Mouse (Mus musculus) embryonic fibroblast, embryonic 13.5 days (primary cell): ENCODE data around the gene Castor1. TPM values are rescaled to one million over a fixed set of nuclear protein-coding genes. Genes with fewer than 3 reads are reported as not detected.

ENCODE experiments used
- H3K27ac ChIP-seq: 2 replicates; pipeline ENCODE4 v1.5.1; 2012; ENCODE audit warnings: low read length, control low read depth, inconsistent platforms; ENCODE audit not compliant: insufficient read depth
- H3K4me1 ChIP-seq: 2 replicates; pipeline ENCODE4 v1.6.1; 2011; ENCODE audit warnings: low read length; ENCODE audit not compliant: control insufficient read depth, insufficient read depth
- H3K4me3 ChIP-seq: 2 replicates; pipeline ENCODE4 v1.5.1; 2011; ENCODE audit warnings: mild to moderate bottlenecking, control low read depth, low read length; ENCODE audit not compliant: insufficient read depth
- CTCF ChIP-seq: IDR thresholded peaks from 2 replicates; pipeline ENCODE4 v1.5.1; 2011; ENCODE audit warnings: mild to moderate bottlenecking, control low read depth, low read length, moderate library complexity, borderline replicate concordance; ENCODE audit not compliant: insufficient read depth
- POLR2A ChIP-seq: IDR thresholded peaks from 2 replicates; pipeline ENCODE4 v1.6.1; 2011; ENCODE audit warnings: low read depth, mild to moderate bottlenecking, control low read depth, low read length, moderate library complexity
- polyA plus RNA-seq: library from polyadenylated mRNA; stranded (reverse); fragments of >200 nt; gene quantifications from 2 replicates; pipeline ENCODE4 v1.2.4, GENCODE M21; 2011; ENCODE audit warnings: low read depth; ENCODE audit not compliant: missing spikeins, insufficient read length

Gene Castor1
- polyA plus RNA-seq, 1 experiment = 13.9 TPM

- Histone ChIP-seq H3K4me1 (peaks cover 4% of the 10 kb centered on the region; the same call in 1 of the 2 replicates), H3K4me3 (no peak overlapping the region), H3K27ac (no peak overlapping the region)
- TF ChIP-seq POLR2A = no peak
Observed at GRCm38 (mm10) chr11:4205097-4205655, 12.8 kb upstream of the Castor1 start.

GRCm38 (mm10) chr11:4205951-4206350 is 12.1 kb upstream of the Castor1 start:
- Histone ChIP-seq H3K4me1 (peaks cover 4% of the 10 kb centered on the region; the same call in 1 of the 2 replicates), H3K4me3 (no peak overlapping the region), H3K27ac (peak overlapping the region; percentile 13)
- TF ChIP-seq POLR2A = no peak
- TF ChIP-seq CTCF = no peak

DNA sequence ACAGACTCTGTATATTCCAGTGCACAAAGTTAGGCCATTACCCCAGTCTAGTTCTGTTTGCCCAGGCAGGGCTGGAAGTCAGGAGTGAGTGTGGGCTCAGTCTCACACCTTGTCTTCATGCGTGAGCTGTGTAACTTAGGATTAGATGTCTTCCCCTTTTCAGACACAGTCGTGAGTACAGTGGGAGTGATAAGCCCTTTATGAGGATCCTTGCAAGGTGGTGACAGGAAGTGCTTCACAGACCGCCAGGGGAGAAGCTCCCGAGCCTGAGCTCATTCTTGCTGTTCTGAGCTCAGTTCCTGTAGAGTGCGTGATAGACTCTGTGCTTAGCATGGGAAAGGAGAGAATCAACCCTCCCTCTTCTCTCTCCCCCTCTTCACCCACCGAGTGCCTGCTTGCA is 11.5 kb upstream of the Castor1 start:
- H3K4me3 ChIP-seq = no peak overlapping the region
- no peak for TF ChIP-seq POLR2A
- no peak for TF ChIP-seq CTCF
- H3K4me1 ChIP-seq = peaks cover 4% of the 10 kb centered on the region; the same call in 1 of the 2 replicates
- no peak overlapping the region for H3K27ac ChIP-seq

GRCm38 (mm10) chr11:4207655-4208054 is 10.4 kb upstream of the Castor1 start:
- Histone ChIP-seq H3K4me1 (peaks cover 4% of the 10 kb centered on the region; the same call in 1 of the 2 replicates), H3K4me3 (no peak overlapping the region), H3K27ac (no peak overlapping the region)
- TF ChIP-seq CTCF = no peak
- no peak for TF ChIP-seq POLR2A

DNA sequence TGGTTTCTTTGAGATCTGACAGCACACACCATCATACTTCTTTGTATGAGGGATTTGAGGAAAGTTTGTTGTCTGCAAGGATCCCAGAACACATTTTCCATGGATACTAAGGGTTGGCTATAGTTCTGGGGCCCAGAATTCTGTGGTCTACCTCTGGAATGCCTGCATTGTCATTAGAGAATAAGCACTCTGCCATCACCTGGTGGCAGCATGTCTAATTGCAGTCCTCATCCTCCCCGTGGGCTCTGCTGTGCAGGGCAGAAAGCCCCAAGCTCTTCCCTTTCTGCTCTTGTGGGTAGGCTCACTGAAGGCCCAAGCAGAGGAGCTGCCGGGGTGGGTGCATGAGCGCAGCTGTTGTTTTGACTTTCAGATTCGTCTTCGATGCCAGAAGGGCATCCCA is 8.5 kb upstream of the Castor1 start:
- Histone ChIP-seq H3K4me3 (no peak overlapping the region), H3K27ac (no peak overlapping the region), H3K4me1 (peaks cover 4% of the 10 kb centered on the region; the same call in 1 of the 2 replicates)
- no peak for TF ChIP-seq POLR2A
- no peak for TF ChIP-seq CTCF

- TF ChIP-seq POLR2A (no peak), CTCF (no peak)
- H3K4me1 ChIP-seq = peaks cover 4% of the 10 kb centered on the region; the same call in 1 of the 2 replicates
Observed at GRCm38 (mm10) chr11:4210786-4211185, 7.2 kb upstream of the Castor1 start.

GRCm38 (mm10) chr11:4213107-4213506 is 4.9 kb upstream of the Castor1 start:
- Histone ChIP-seq H3K27ac (no peak overlapping the region), H3K4me1 (no peaks in the 10 kb centered on the region)
- TF ChIP-seq POLR2A (no peak), CTCF (no peak)

More at GRCm38 (mm10) chr11:4210786-4211185, 7.2 kb upstream of the Castor1 start:
- Histone ChIP-seq H3K27ac (no peak overlapping the region), H3K4me3 (no peak overlapping the region)

GRCm38 (mm10) chr11:4214572-4214971 is 3.5 kb upstream of the Castor1 start:
- Histone ChIP-seq H3K4me1 (no peaks in the 10 kb centered on the region), H3K27ac (no peak overlapping the region), H3K4me3 (no peak overlapping the region)
- TF ChIP-seq POLR2A = no peak

More at GRCm38 (mm10) chr11:4213107-4213506, 4.9 kb upstream of the Castor1 start:
- no peak overlapping the region for H3K4me3 ChIP-seq

- Histone ChIP-seq H3K4me3 (no peak overlapping the region), H3K4me1 (no peaks in the 10 kb centered on the region), H3K27ac (no peak overlapping the region)
- TF ChIP-seq CTCF (no peak), POLR2A (no peak)
Observed at GRCm38 (mm10) chr11:4215061-4215460, 3.0 kb upstream of the Castor1 start.

DNA sequence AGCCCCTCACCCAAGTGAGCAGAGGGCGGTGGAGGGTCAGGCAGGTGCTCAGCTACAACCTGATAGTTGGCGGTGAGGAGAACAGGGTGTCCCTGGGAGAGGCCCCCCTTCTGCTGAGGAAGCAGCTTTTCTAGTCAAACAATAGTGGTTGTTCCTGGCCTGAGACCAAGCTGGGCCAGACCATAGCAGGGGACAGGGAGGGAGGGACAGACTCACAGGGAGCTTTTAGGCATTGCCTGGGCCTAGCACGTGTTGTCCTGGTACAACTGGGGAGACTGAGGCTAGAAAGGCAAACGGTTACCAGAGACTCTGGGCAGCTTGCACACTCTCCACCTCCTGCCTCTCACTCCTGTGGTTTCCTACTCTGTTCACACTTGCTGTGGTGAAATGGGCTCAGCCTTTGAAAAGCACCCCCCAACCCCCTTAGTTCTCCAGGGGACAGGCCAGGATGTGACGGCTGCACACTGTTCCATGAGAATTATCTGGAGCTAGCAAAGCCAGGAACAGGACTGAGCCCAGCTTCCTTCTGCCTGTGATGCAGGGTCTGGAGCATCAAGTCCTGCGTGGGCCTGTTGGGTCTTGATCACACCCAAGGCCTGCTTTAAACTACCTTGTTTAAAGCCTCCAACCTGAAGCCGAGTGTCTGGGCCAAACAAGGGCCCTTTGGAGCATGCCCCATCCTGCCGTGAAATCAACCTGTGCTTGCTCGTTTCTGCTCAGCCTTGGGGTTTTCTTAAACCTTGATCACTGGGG is 1.6 kb upstream of the Castor1 start:
- no peak for TF ChIP-seq POLR2A
- Histone ChIP-seq H3K27ac (no peak overlapping the region), H3K4me3 (no peak overlapping the region), H3K4me1 (no peaks in the 10 kb centered on the region)

DNA sequence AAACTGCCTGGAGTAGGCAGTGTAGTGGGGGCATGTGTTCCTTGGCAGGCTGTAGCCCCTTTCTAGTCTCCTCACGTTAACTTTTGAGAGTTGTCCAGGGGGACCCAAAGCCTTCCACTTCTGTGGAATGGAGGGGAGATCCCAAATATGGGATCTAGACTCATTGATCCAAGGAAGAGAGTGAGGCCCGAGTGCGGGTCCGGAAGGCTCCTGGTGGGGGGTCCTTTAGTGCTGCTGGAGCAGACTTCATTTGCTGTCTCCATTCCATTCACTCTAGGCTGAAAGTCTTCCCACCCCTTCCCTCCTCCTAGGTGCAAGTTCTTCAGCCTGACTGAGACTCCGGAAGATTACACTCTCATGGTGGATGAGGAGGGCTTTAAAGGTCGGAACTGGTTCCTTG is 612 bp downstream of the Castor1 start:
- Histone ChIP-seq H3K4me3 (peak overlapping the region; percentile 51), H3K27ac (peak overlapping the region; percentile 49), H3K4me1 (no peaks in the 10 kb centered on the region)
- no peak for TF ChIP-seq POLR2A
- TF ChIP-seq CTCF = no peak
